Mouse (Mus musculus): ENCODE data around the gene Osmr. TPM values are rescaled to one million over a fixed set of nuclear protein-coding genes. Genes with fewer than 3 reads are reported as not detected.
"Not testable (repeated sequence)": the region's sequence is repeated elsewhere in the genome, so short reads cannot be mapped to it uniquely, and the experiment has no call there.

Gene Osmr
- polyA plus RNA-seq, 1 experiment from 2014 or later, result 1.7 TPM

GRCm38 (mm10) chr15:6857270-6857905 is 17.4 kb downstream of the Osmr start:
- Histone ChIP-seq H3K4me1 (no peaks in the 10 kb centered on the region), H3K9ac (no peak overlapping the region), H3K36me3 (replicated peaks) (no peaks in the 10 kb centered on the region), H3K4me3 (no peak overlapping the region), H3K27ac (no peak overlapping the region), H3K9me3 (no peaks in the 10 kb centered on the region), H3K27me3 (replicated peaks) (no peaks in the 10 kb centered on the region), H3K4me2 (no peak overlapping the region)
- 47% methylated on average over 9 of the region's 9 CpGs for WGBS
- no peak for ATAC-seq (replicated peaks)

DNA sequence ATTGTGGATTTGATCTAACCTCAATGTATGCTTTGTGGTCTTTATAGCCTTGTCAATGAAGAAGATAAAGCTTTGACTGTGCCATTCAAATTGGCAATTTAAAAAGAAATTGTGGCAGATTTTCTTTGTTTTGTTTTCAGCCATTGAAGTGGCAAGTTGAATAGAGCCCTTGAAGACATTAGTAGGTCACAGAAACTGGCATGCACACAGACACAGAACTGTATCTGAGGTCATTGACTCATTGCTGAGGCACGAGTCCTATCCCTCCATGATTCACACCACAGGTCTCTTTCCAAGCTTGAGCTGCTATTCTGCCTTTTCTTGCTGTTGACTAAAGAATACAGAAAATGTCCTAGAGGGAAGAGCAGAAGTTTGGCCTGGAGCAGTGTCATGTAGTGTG is 24.9 kb downstream of the Osmr start:
- Histone ChIP-seq H3K27ac (no peak overlapping the region), H3K27me3 (replicated peaks) (no peaks in the 10 kb centered on the region), H3K9ac (no peak overlapping the region), H3K9me3 (no peaks in the 10 kb centered on the region), H3K4me1 (no peaks in the 10 kb centered on the region), H3K4me3 (no peak overlapping the region), H3K36me3 (replicated peaks) (no peaks in the 10 kb centered on the region), H3K4me2 (no peak overlapping the region)
- WGBS, result 55% methylated on average over 1 of the region's 1 CpGs
- ATAC-seq (replicated peaks), result no peak

DNA sequence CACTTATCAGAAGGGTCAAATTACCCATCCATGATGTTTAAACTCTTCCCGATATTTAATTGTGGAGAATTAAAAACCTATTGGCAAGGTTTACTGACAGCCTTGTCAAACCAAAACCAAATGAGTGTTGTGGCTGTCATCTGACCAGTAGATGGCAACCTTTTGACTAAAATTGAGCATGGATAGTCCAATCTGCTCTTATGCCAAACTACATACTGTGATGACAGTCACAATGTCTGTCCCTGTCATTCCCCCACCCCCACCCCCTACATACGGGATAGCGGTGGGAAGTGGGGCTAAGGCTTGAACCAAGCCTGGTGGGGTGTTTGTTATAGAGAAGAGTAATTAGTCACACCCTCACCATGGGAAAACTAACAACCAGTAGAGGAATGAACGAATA is 34.6 kb downstream of the Osmr start:
- WGBS, result 59% methylated on average over 4 of the region's 4 CpGs
- Histone ChIP-seq H3K4me2 (no peak overlapping the region), H3K4me3 (no peak overlapping the region), H3K9me3 (no peaks in the 10 kb centered on the region), H3K9ac (no peak overlapping the region), H3K4me1 (no peaks in the 10 kb centered on the region), H3K36me3 (replicated peaks) (no peaks in the 10 kb centered on the region), H3K27ac (no peak overlapping the region), H3K27me3 (replicated peaks) (no peaks in the 10 kb centered on the region)
- ATAC-seq (replicated peaks), result peak; percentile 66

DNA sequence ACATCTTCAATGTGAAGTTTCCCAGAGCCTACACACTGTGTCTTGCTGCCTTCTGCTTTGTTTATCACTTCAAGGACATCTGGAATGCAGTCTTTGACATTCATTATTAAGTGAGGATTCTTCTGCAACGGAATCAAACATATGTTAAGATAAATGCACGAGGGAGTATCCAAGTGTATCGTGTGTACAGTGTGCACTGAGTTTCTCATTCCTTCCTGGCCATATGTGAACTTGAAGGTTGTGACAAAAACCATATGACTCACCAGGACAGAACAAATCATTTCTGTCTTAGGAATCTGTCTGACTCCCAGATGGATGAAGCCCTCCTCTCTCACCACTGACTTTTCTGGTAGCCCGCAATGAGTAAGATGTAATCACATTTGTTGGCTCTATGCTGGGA is 59.0 kb downstream of the Osmr start:
- Histone ChIP-seq H3K4me3 (no peak overlapping the region), H3K9ac (no peak overlapping the region), H3K4me2 (no peak overlapping the region), H3K27me3 (replicated peaks) (no peaks in the 10 kb centered on the region), H3K4me1 (no peaks in the 10 kb centered on the region), H3K9me3 (no peaks in the 10 kb centered on the region), H3K27ac (no peak overlapping the region), H3K36me3 (replicated peaks) (no peaks in the 10 kb centered on the region)
- ATAC-seq (replicated peaks), result no peak
- 91% methylated on average over 4 of the region's 4 CpGs for WGBS

- ATAC-seq (replicated peaks); H3K9me3 ChIP-seq; H3K4me2 ChIP-seq; H3K4me1 ChIP-seq; H3K27me3 ChIP-seq (replicated peaks); H3K4me3 ChIP-seq; H3K9ac ChIP-seq; H3K27ac ChIP-seq: not testable (repeated sequence)
- H3K36me3 ChIP-seq (replicated peaks), result peaks cover 26% of the 10 kb centered on the region
- 97% methylated on average over 8 of the region's 8 CpGs for WGBS
Measured at GRCm38 (mm10) chr15:6801212-6801611, 73.6 kb downstream of the Osmr start.

GRCm38 (mm10) chr15:6792846-6793245 is 81.9 kb downstream of the Osmr start:
- Histone ChIP-seq H3K4me1 (no peaks in the 10 kb centered on the region), H3K9me3 (no peaks in the 10 kb centered on the region), H3K4me3 (no peak overlapping the region), H3K36me3 (replicated peaks) (peaks cover 70% of the 10 kb centered on the region), H3K27ac (no peak overlapping the region), H3K4me2 (no peak overlapping the region), H3K27me3 (replicated peaks) (no peaks in the 10 kb centered on the region), H3K9ac (no peak overlapping the region)
- WGBS, result 85% methylated on average over 7 of the region's 7 CpGs
- no peak for ATAC-seq (replicated peaks)

- no peaks in the 10 kb centered on the region for H3K9me3 ChIP-seq
- 94% methylated on average over 11 of the region's 11 CpGs for WGBS
- no peak overlapping the region for H3K4me3 ChIP-seq
- H3K9ac ChIP-seq, result no peak overlapping the region
- H3K4me1 ChIP-seq, result no peaks in the 10 kb centered on the region
- ATAC-seq (replicated peaks), result no peak
- no peak overlapping the region for H3K27ac ChIP-seq
- peaks cover 71% of the 10 kb centered on the region for H3K36me3 ChIP-seq (replicated peaks)
- H3K4me2 ChIP-seq, result no peak overlapping the region
- H3K27me3 ChIP-seq (replicated peaks), result no peaks in the 10 kb centered on the region
Measured at GRCm38 (mm10) chr15:6791648-6792047, 83.1 kb downstream of the Osmr start.

DNA sequence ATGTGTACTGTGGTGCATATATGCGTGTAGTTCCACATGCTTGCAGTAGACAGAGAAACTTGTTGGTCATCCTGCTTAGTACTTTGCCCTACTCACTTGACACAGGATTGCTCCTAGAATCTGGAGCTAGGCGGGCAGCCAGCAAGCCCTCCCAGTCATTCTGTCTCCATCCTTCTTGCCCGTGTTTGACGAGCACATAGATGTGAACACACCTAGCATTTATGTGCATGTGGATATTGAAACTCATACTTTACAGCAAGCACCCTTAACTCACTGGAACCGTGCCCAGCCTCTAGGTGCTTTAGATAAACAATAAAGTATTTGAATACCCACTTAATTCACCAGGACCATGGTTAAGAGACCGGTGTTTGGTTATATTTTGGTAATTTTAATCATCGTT is 84.8 kb downstream of the Osmr start:
- Histone ChIP-seq H3K9me3 (no peaks in the 10 kb centered on the region), H3K4me3 (no peak overlapping the region), H3K36me3 (replicated peaks) (peaks cover 68% of the 10 kb centered on the region), H3K4me2 (no peak overlapping the region), H3K27ac (no peak overlapping the region), H3K27me3 (replicated peaks) (no peaks in the 10 kb centered on the region), H3K4me1 (no peaks in the 10 kb centered on the region), H3K9ac (no peak overlapping the region)
- ATAC-seq (replicated peaks), result no peak
- 95% methylated on average over 7 of the region's 7 CpGs for WGBS

DNA sequence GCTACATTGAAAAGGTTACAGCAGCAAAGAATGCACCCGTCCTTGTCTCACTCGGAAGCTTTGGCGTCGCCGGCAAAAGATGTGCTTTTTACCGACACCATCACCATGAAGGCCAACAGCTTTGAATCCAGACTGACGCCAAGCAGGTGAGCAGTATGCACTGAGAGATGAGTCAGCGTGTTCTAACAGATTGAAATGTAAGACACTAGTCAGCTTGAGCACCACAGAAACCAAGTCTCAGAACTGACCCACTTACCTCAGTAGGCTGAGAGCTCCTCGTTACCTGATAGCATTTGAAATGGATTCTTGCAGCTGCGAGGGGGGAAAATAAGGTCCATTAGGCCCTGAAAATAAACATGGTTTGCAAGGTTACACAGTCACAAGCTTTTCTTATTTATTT is 87.5 kb downstream of the Osmr start:
- Histone ChIP-seq H3K27ac (no peak overlapping the region), H3K4me3 (no peak overlapping the region), H3K4me2 (no peak overlapping the region), H3K27me3 (replicated peaks) (no peaks in the 10 kb centered on the region), H3K36me3 (replicated peaks) (peaks cover 64% of the 10 kb centered on the region), H3K9me3 (no peaks in the 10 kb centered on the region), H3K4me1 (no peaks in the 10 kb centered on the region), H3K9ac (no peak overlapping the region)
- no peak for ATAC-seq (replicated peaks)
- WGBS, result 93% methylated on average over 10 of the region's 10 CpGs

GRCm38 (mm10) chr15:6786212-6786611 is 88.6 kb downstream of the Osmr start:
- no peak overlapping the region for H3K9ac ChIP-seq
- peaks cover 62% of the 10 kb centered on the region for H3K36me3 ChIP-seq (replicated peaks)
- H3K4me1 ChIP-seq, result no peaks in the 10 kb centered on the region
- no peak overlapping the region for H3K4me2 ChIP-seq
- no peak for ATAC-seq (replicated peaks)
- H3K27me3 ChIP-seq (replicated peaks), result no peaks in the 10 kb centered on the region
- no peaks in the 10 kb centered on the region for H3K9me3 ChIP-seq
- H3K27ac ChIP-seq, result no peak overlapping the region
- WGBS, result 92% methylated on average over 10 of the region's 10 CpGs
- no peak overlapping the region for H3K4me3 ChIP-seq

- WGBS, result 92% methylated on average over 3 of the region's 3 CpGs
- Histone ChIP-seq H3K9me3 (no peaks in the 10 kb centered on the region), H3K9ac (no peak overlapping the region), H3K27me3 (replicated peaks) (no peaks in the 10 kb centered on the region), H3K4me3 (no peak overlapping the region), H3K36me3 (replicated peaks) (peaks cover 34% of the 10 kb centered on the region), H3K27ac (no peak overlapping the region), H3K4me1 (no peaks in the 10 kb centered on the region), H3K4me2 (no peak overlapping the region)
- ATAC-seq (replicated peaks), result no peak
Measured at GRCm38 (mm10) chr15:6772265-6772664, 102.5 kb downstream of the Osmr start.

Measured in midbrain, embryonic 15.5 days (tissue).